Mouse (Mus musculus): ENCODE results near the gene Zbtb20. TPM values are rescaled to one million over a fixed set of nuclear protein-coding genes. Genes with fewer than 3 reads are reported as not detected.

Zbtb20 gene
- polyA plus RNA-seq, 1 experiment from 2014 or later = 53.9 TPM

- no peak for ATAC-seq (ENCODE audit: low FRiP score)
Observed at GRCm38 (mm10) chr16:43616348-43616747, 740.7 kb downstream of the Zbtb20 start.

GRCm38 (mm10) chr16:43617346-43617745, 741.7 kb downstream of the Zbtb20 start:
- Histone ChIP-seq H3K36me3 (peaks cover 9% of the 10 kb centered on the region; the same call in 1 of the 2 replicates), H3K9me3 (replicated peaks) (no peaks in the 10 kb centered on the region), H3K27me3 (replicated peaks) (no peaks in the 10 kb centered on the region), H3K4me3 (replicated peaks) (no peak overlapping the region), H3K4me1 (no peaks in the 10 kb centered on the region), H3K27ac (replicated peaks) (no peak overlapping the region), H3K4me2 (no peak overlapping the region), H3K9ac (replicated peaks) (no peak overlapping the region)
- no peak for ATAC-seq (ENCODE audit: low FRiP score)
- 95% methylated on average over 6 of the region's 6 CpGs for WGBS

More at GRCm38 (mm10) chr16:43616348-43616747, 740.7 kb downstream of the Zbtb20 start:
- WGBS = 68% methylated on average over 4 of the region's 4 CpGs
- Histone ChIP-seq H3K27me3 (replicated peaks) (no peaks in the 10 kb centered on the region), H3K36me3 (peaks cover 12% of the 10 kb centered on the region; the same call in 1 of the 2 replicates), H3K4me1 (no peaks in the 10 kb centered on the region), H3K27ac (replicated peaks) (no peak overlapping the region), H3K9ac (replicated peaks) (no peak overlapping the region), H3K9me3 (replicated peaks) (no peaks in the 10 kb centered on the region), H3K4me2 (no peak overlapping the region), H3K4me3 (replicated peaks) (no peak overlapping the region)

GRCm38 (mm10) chr16:43618286-43618685, 742.6 kb downstream of the Zbtb20 start:
- no peak overlapping the region for H3K4me2 ChIP-seq
- 91% methylated on average over 23 of the region's 23 CpGs for WGBS
- no peaks in the 10 kb centered on the region for H3K9me3 ChIP-seq (replicated peaks)
- no peak for ATAC-seq (ENCODE audit: low FRiP score)
- H3K4me1 ChIP-seq = 0 out of 2 replicates have a peak, but pooled peaks cover 2% of the 10 kb centered on the region
- H3K27me3 ChIP-seq (replicated peaks) = no peaks in the 10 kb centered on the region
- H3K9ac ChIP-seq (replicated peaks) = no peak overlapping the region
- no peak overlapping the region for H3K4me3 ChIP-seq (replicated peaks)
- H3K36me3 ChIP-seq = peaks cover 6% of the 10 kb centered on the region; the same call in 1 of the 2 replicates
- no peak overlapping the region for H3K27ac ChIP-seq (replicated peaks)

- Histone ChIP-seq H3K27me3 (replicated peaks) (no peaks in the 10 kb centered on the region), H3K36me3 (peaks cover 6% of the 10 kb centered on the region; the same call in 1 of the 2 replicates), H3K4me2 (no peak overlapping the region), H3K9ac (replicated peaks) (no peak overlapping the region), H3K4me1 (0 out of 2 replicates have a peak, but pooled peaks cover 5% of the 10 kb centered on the region), H3K4me3 (replicated peaks) (no peak overlapping the region), H3K27ac (replicated peaks) (no peak overlapping the region), H3K9me3 (replicated peaks) (no peaks in the 10 kb centered on the region)
- no peak for ATAC-seq (ENCODE audit: low FRiP score)
- 42% methylated on average over 6 of the region's 6 CpGs for WGBS
Observed at GRCm38 (mm10) chr16:43619277-43619676, 743.6 kb downstream of the Zbtb20 start.

- peaks cover 6% of the 10 kb centered on the region; the same call in 1 of the 2 replicates for H3K36me3 ChIP-seq
- H3K9ac ChIP-seq (replicated peaks) = no peak overlapping the region
- H3K27ac ChIP-seq (replicated peaks) = 0 out of 2 replicates have a peak overlapping the region, but pooled peaks have one; percentile 41
- H3K4me1 ChIP-seq = 0 out of 2 replicates have a peak, but pooled peaks cover 7% of the 10 kb centered on the region
- no peak overlapping the region for H3K4me2 ChIP-seq
- H3K4me3 ChIP-seq (replicated peaks) = no peak overlapping the region
- no peaks in the 10 kb centered on the region for H3K9me3 ChIP-seq (replicated peaks)
- H3K27me3 ChIP-seq (replicated peaks) = no peaks in the 10 kb centered on the region
- 0 out of 2 replicates have a peak, but pooled peaks have one; percentile 59 for ATAC-seq (ENCODE audit: low FRiP score)
- WGBS = 17% methylated on average over 2 of the region's 2 CpGs
Observed at GRCm38 (mm10) chr16:43620359-43620758, 744.7 kb downstream of the Zbtb20 start.

GRCm38 (mm10) chr16:43623315-43624000, 747.8 kb downstream of the Zbtb20 start:
- Histone ChIP-seq H3K27me3 (replicated peaks) (no peaks in the 10 kb centered on the region), H3K9ac (replicated peaks) (no peak overlapping the region), H3K27ac (replicated peaks) (0 out of 2 replicates have a peak overlapping the region, but pooled peaks have one; percentile 54), H3K4me3 (replicated peaks) (no peak overlapping the region), H3K9me3 (replicated peaks) (no peaks in the 10 kb centered on the region), H3K4me2 (no peak overlapping the region), H3K36me3 (peaks cover 9% of the 10 kb centered on the region), H3K4me1 (0 out of 2 replicates have a peak, but pooled peaks cover 7% of the 10 kb centered on the region)
- WGBS = 45% methylated on average over 5 of the region's 5 CpGs
- ATAC-seq (ENCODE audit: low FRiP score) = no peak

- Histone ChIP-seq H3K9ac (replicated peaks) (no peak overlapping the region), H3K27ac (replicated peaks) (0 out of 2 replicates have a peak overlapping the region, but pooled peaks have one; percentile 2), H3K36me3 (peaks cover 9% of the 10 kb centered on the region; the same call in 1 of the 2 replicates), H3K4me3 (replicated peaks) (no peak overlapping the region), H3K4me2 (no peak overlapping the region), H3K9me3 (replicated peaks) (no peaks in the 10 kb centered on the region), H3K4me1 (0 out of 2 replicates have a peak, but pooled peaks cover 7% of the 10 kb centered on the region), H3K27me3 (replicated peaks) (no peaks in the 10 kb centered on the region)
- 82% methylated on average over 4 of the region's 4 CpGs for WGBS
- no peak for ATAC-seq (ENCODE audit: low FRiP score)
Observed at GRCm38 (mm10) chr16:43624876-43625275, 749.2 kb downstream of the Zbtb20 start.

GRCm38 (mm10) chr16:43625289-43625688, 749.6 kb downstream of the Zbtb20 start:
- ATAC-seq (ENCODE audit: low FRiP score) = no peak
- H3K4me3 ChIP-seq (replicated peaks) = no peak overlapping the region
- no peaks in the 10 kb centered on the region for H3K9me3 ChIP-seq (replicated peaks)
- peaks cover 9% of the 10 kb centered on the region; the same call in 1 of the 2 replicates for H3K36me3 ChIP-seq
- 76% methylated on average over 2 of the region's 2 CpGs for WGBS
- no peak overlapping the region for H3K4me2 ChIP-seq
- H3K27ac ChIP-seq (replicated peaks) = no peak overlapping the region
- 0 out of 2 replicates have a peak, but pooled peaks cover 7% of the 10 kb centered on the region for H3K4me1 ChIP-seq
- no peak overlapping the region for H3K9ac ChIP-seq (replicated peaks)
- no peaks in the 10 kb centered on the region for H3K27me3 ChIP-seq (replicated peaks)

GRCm38 (mm10) chr16:43625956-43626355, 750.3 kb downstream of the Zbtb20 start:
- Histone ChIP-seq H3K4me3 (replicated peaks) (no peak overlapping the region), H3K27me3 (replicated peaks) (no peaks in the 10 kb centered on the region), H3K4me2 (no peak overlapping the region), H3K4me1 (0 out of 2 replicates have a peak, but pooled peaks cover 7% of the 10 kb centered on the region), H3K9me3 (replicated peaks) (no peaks in the 10 kb centered on the region), H3K27ac (replicated peaks) (no peak overlapping the region), H3K9ac (replicated peaks) (no peak overlapping the region), H3K36me3 (peaks cover 9% of the 10 kb centered on the region; the same call in 1 of the 2 replicates)
- WGBS = 94% methylated on average over 5 of the region's 5 CpGs
- no peak for ATAC-seq (ENCODE audit: low FRiP score)

GRCm38 (mm10) chr16:43628662-43629061, 753.0 kb downstream of the Zbtb20 start:
- ATAC-seq (ENCODE audit: low FRiP score) = no peak
- Histone ChIP-seq H3K36me3 (peaks cover 10% of the 10 kb centered on the region; the same call in 1 of the 2 replicates), H3K9me3 (replicated peaks) (no peaks in the 10 kb centered on the region), H3K4me1 (0 out of 2 replicates have a peak, but pooled peaks cover 4% of the 10 kb centered on the region), H3K4me3 (replicated peaks) (no peak overlapping the region), H3K4me2 (no peak overlapping the region), H3K27me3 (replicated peaks) (no peaks in the 10 kb centered on the region), H3K27ac (replicated peaks) (no peak overlapping the region), H3K9ac (replicated peaks) (no peak overlapping the region)
- WGBS = 92% methylated on average over 5 of the region's 5 CpGs

- Histone ChIP-seq H3K4me2 (no peak overlapping the region), H3K36me3 (peaks cover 10% of the 10 kb centered on the region; the same call in 1 of the 2 replicates), H3K9me3 (replicated peaks) (no peaks in the 10 kb centered on the region), H3K4me3 (replicated peaks) (no peak overlapping the region), H3K27ac (replicated peaks) (no peak overlapping the region), H3K9ac (replicated peaks) (no peak overlapping the region), H3K4me1 (no peaks in the 10 kb centered on the region), H3K27me3 (replicated peaks) (no peaks in the 10 kb centered on the region)
- no peak for ATAC-seq (ENCODE audit: low FRiP score)
- 73% methylated on average over 2 of the region's 2 CpGs for WGBS
Observed at GRCm38 (mm10) chr16:43631758-43632157, 756.1 kb downstream of the Zbtb20 start.

GRCm38 (mm10) chr16:43634037-43634436, 758.4 kb downstream of the Zbtb20 start:
- no peak for ATAC-seq (ENCODE audit: low FRiP score)
- no peak overlapping the region for H3K9ac ChIP-seq (replicated peaks)
- no peaks in the 10 kb centered on the region for H3K27me3 ChIP-seq (replicated peaks)
- no peaks in the 10 kb centered on the region for H3K9me3 ChIP-seq (replicated peaks)
- 86% methylated on average over 7 of the region's 7 CpGs for WGBS
- no peaks in the 10 kb centered on the region for H3K4me1 ChIP-seq
- H3K27ac ChIP-seq (replicated peaks) = no peak overlapping the region
- 0 out of 2 replicates have a peak, but pooled peaks cover 8% of the 10 kb centered on the region for H3K36me3 ChIP-seq
- H3K4me2 ChIP-seq = no peak overlapping the region
- H3K4me3 ChIP-seq (replicated peaks) = no peak overlapping the region

Measured in neural tube, embryonic 15.5 days (tissue).